8 mouse cellular contexts compared by ENCODE assay signal in the genomic region with DNA sequence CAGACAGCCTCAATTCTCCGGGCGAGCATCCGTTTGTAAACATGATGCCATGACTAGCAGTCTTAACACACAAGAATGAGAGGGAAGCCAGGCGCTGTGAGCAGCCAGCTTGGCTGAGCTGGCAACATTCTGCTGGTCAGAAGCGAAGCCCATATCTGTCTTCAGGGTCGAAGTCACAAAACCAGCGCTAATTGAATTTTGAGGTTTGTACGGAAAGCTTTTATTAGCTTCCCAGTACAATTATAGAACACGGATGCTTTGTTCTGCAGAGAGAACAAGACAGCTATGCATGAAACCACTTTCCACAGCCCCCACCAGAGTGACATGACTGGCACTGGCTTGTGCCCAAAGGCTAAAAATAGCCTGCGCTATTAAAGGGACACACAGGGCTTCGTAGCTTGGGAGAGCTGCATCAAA.
DNase-seq lines count a peak whose midpoint lies in the region; TF ChIP-seq lines count a peak whose summit lies in the region.

No protein-coding gene starts in this region.

- intact Hi-C loops in gastrocnemius, adult 2 months (cut with DNase I) = no loop called here

- peak overlapping the region; percentile 67 for H3K4me3 ChIP-seq in gastrocnemius, adult 2 months

- TF ChIP-seq CTCF in gastrocnemius, adult 2 months (IDR thresholded peaks at IDR 0.05) = no peak

- DNase-seq in MN1 (ENCODE audit: low spot score) = peak; percentile 80
- DNase-seq in brain, adult 2 months (ENCODE audit: low read depth, low spot score) = peak; percentile 96
- peak; percentile 83 for DNase-seq in gastrocnemius, adult 2 months
- peak; percentile 78 to 86 for DNase-seq in layer of hippocampus, adult 18-20 months (ENCODE audit: low spot score in 2 of 2)
- peak; percentile 47 to 66 for DNase-seq in right cerebral cortex, adult 2 months (ENCODE audit: low spot score in 2 of 2)
- DNase-seq in spleen, postnatal 14 days (ENCODE audit: low spot score in 2 of 2) = no peak
- no peak for DNase-seq in urinary bladder, postnatal 10 days (ENCODE audit: low spot score)
- no peak for DNase-seq in thymus, postnatal 14 days

- peak overlapping the region; percentile 89 for H3K27ac ChIP-seq in gastrocnemius, adult 2 months

Comparison
In these comparisons a context has a peak if more than half of its experiments do, and no peak if none do; other contexts are left out.
1. DNase-seq: peak in MN1 (single experiment), brain, adult 2 months (single experiment), gastrocnemius, adult 2 months (single experiment), layer of hippocampus, adult 18-20 months (2 of 2) and right cerebral cortex, adult 2 months (2 of 2); none in spleen, postnatal 14 days (0 of 2), urinary bladder, postnatal 10 days (single experiment) and thymus, postnatal 14 days (single experiment).